Mouse (Mus musculus): ENCODE measurements around the gene Gm27027. TPM values are rescaled to one million over a fixed set of nuclear protein-coding genes. Genes with fewer than 3 reads are reported as not detected.
A peak's percentile ranks its signal among the peaks of the same experiment; 100 is the strongest.

Gm27027 gene
- polyA plus RNA-seq, 1 experiment from 2014 or later, result not detected

GRCm38 (mm10) chr2:94001918-94002317 lies 5.8 kb upstream of the Gm27027 start:
- Histone ChIP-seq H3K4me1 (replicated peaks) (no peaks in the 10 kb centered on the region), H3K4me3 (no peak overlapping the region), H3K9me3 (no peaks in the 10 kb centered on the region), H3K27ac (no peak overlapping the region), H3K4me2 (no peak overlapping the region), H3K36me3 (peaks cover 85% of the 10 kb centered on the region), H3K27me3 (no peaks in the 10 kb centered on the region), H3K9ac (no peak overlapping the region)
- 85% methylated on average over 4 of the region's 4 CpGs for WGBS
- no peak for ATAC-seq (ENCODE audit: low FRiP score)

- no peaks in the 10 kb centered on the region for H3K27me3 ChIP-seq
- no peak overlapping the region for H3K4me3 ChIP-seq
- H3K9ac ChIP-seq, result no peak overlapping the region
- no peaks in the 10 kb centered on the region for H3K4me1 ChIP-seq (replicated peaks)
- no peak overlapping the region for H3K4me2 ChIP-seq
- no peak for ATAC-seq (ENCODE audit: low FRiP score)
- peaks cover 85% of the 10 kb centered on the region for H3K36me3 ChIP-seq
- H3K27ac ChIP-seq, result no peak overlapping the region
- H3K9me3 ChIP-seq, result no peaks in the 10 kb centered on the region
- WGBS, result 86% methylated on average over 6 of the region's 6 CpGs
These were observed 5.3 kb upstream of the Gm27027 start for GRCm38 (mm10) chr2:94001411-94001810.

GRCm38 (mm10) chr2:93992810-93993209 lies 3.3 kb downstream of the Gm27027 start:
- no peak overlapping the region for H3K4me2 ChIP-seq
- peaks cover 92% of the 10 kb centered on the region for H3K36me3 ChIP-seq
- H3K4me1 ChIP-seq (replicated peaks), result peaks cover 19% of the 10 kb centered on the region
- H3K9ac ChIP-seq, result no peak overlapping the region
- H3K9me3 ChIP-seq, result no peaks in the 10 kb centered on the region
- 46% methylated on average over 3 of the region's 3 CpGs for WGBS
- no peak overlapping the region for H3K27ac ChIP-seq
- no peaks in the 10 kb centered on the region for H3K27me3 ChIP-seq
- no peak overlapping the region for H3K4me3 ChIP-seq
- ATAC-seq (ENCODE audit: low FRiP score), result no peak

GRCm38 (mm10) chr2:93992259-93992658 lies 3.9 kb downstream of the Gm27027 start:
- Histone ChIP-seq H3K4me1 (replicated peaks) (peaks cover 19% of the 10 kb centered on the region), H3K27ac (no peak overlapping the region), H3K36me3 (peaks cover 92% of the 10 kb centered on the region), H3K4me3 (no peak overlapping the region), H3K4me2 (no peak overlapping the region), H3K9me3 (no peaks in the 10 kb centered on the region), H3K9ac (no peak overlapping the region), H3K27me3 (no peaks in the 10 kb centered on the region)
- WGBS, result 25% methylated on average over 5 of the region's 5 CpGs
- no peak for ATAC-seq (ENCODE audit: low FRiP score)

GRCm38 (mm10) chr2:93991336-93991735 lies 4.8 kb downstream of the Gm27027 start:
- Histone ChIP-seq H3K27ac (no peak overlapping the region), H3K4me1 (replicated peaks) (peaks cover 19% of the 10 kb centered on the region), H3K4me2 (no peak overlapping the region), H3K36me3 (peaks cover 92% of the 10 kb centered on the region), H3K9ac (no peak overlapping the region), H3K4me3 (no peak overlapping the region), H3K9me3 (no peaks in the 10 kb centered on the region), H3K27me3 (no peaks in the 10 kb centered on the region)
- no peak for ATAC-seq (ENCODE audit: low FRiP score)
- 94% methylated on average over 3 of the region's 3 CpGs for WGBS

- Histone ChIP-seq H3K4me3 (no peak overlapping the region), H3K9ac (no peak overlapping the region), H3K27me3 (no peaks in the 10 kb centered on the region), H3K27ac (no peak overlapping the region), H3K4me2 (no peak overlapping the region), H3K4me1 (replicated peaks) (peaks cover 19% of the 10 kb centered on the region), H3K36me3 (peaks cover 85% of the 10 kb centered on the region), H3K9me3 (no peaks in the 10 kb centered on the region)
- ATAC-seq (ENCODE audit: low FRiP score), result no peak
- 97% methylated on average over 2 of the region's 2 CpGs for WGBS
These were observed 7.7 kb downstream of the Gm27027 start for GRCm38 (mm10) chr2:93988440-93988839.

- peaks cover 5% of the 10 kb centered on the region; the same call in 1 of the 2 replicates for H3K27me3 ChIP-seq
- no peak for ATAC-seq (ENCODE audit: low FRiP score)
- H3K4me2 ChIP-seq, result no peak overlapping the region
- peaks cover 80% of the 10 kb centered on the region for H3K36me3 ChIP-seq
- no peak overlapping the region for H3K4me3 ChIP-seq
- H3K9ac ChIP-seq, result no peak overlapping the region
- H3K27ac ChIP-seq, result no peak overlapping the region
- H3K9me3 ChIP-seq, result no peaks in the 10 kb centered on the region
- H3K4me1 ChIP-seq (replicated peaks), result peaks cover 1% of the 10 kb centered on the region
- WGBS, result 88% methylated on average over 4 of the region's 4 CpGs
These were observed 13.5 kb downstream of the Gm27027 start for GRCm38 (mm10) chr2:93982457-93983235.

GRCm38 (mm10) chr2:93979249-93980120 lies 16.7 kb downstream of the Gm27027 start:
- 86% methylated on average over 7 of the region's 7 CpGs for WGBS
- H3K36me3 ChIP-seq, result peaks cover 55% of the 10 kb centered on the region
- no peak for ATAC-seq (ENCODE audit: low FRiP score)
- H3K27ac ChIP-seq, result no peak overlapping the region; the same call in 1 of the 2 replicates
- H3K4me3 ChIP-seq, result no peak overlapping the region
- H3K9me3 ChIP-seq, result no peaks in the 10 kb centered on the region
- no peak overlapping the region for H3K9ac ChIP-seq
- H3K27me3 ChIP-seq, result peaks cover 5% of the 10 kb centered on the region; the same call in 1 of the 2 replicates
- H3K4me1 ChIP-seq (replicated peaks), result peaks cover 29% of the 10 kb centered on the region
- no peak overlapping the region for H3K4me2 ChIP-seq

GRCm38 (mm10) chr2:93976436-93977252 lies 19.5 kb downstream of the Gm27027 start:
- peaks cover 31% of the 10 kb centered on the region for H3K36me3 ChIP-seq
- no peaks in the 10 kb centered on the region for H3K9me3 ChIP-seq
- 2% methylated on average over 37 of the region's 37 CpGs for WGBS
- peak overlapping the region; percentile 70 for H3K9ac ChIP-seq
- peak; percentile 83 for ATAC-seq (ENCODE audit: low FRiP score)
- H3K4me2 ChIP-seq, result peak overlapping the region; percentile 75
- H3K4me1 ChIP-seq (replicated peaks), result peaks cover 29% of the 10 kb centered on the region
- peaks cover 20% of the 10 kb centered on the region; the same call in 1 of the 2 replicates for H3K27me3 ChIP-seq
- H3K4me3 ChIP-seq, result peak overlapping the region; percentile 40
- H3K27ac ChIP-seq, result peak overlapping the region; percentile 79

GRCm38 (mm10) chr2:93975526-93976435 lies 20.4 kb downstream of the Gm27027 start:
- 18% methylated on average over 21 of the region's 21 CpGs for WGBS

GRCm38 (mm10) chr2:93975041-93975440 lies 21.1 kb downstream of the Gm27027 start:
- no peak for ATAC-seq (ENCODE audit: low FRiP score)
- H3K4me1 ChIP-seq (replicated peaks), result peaks cover 29% of the 10 kb centered on the region
- H3K9ac ChIP-seq, result no peak overlapping the region
- 35% methylated on average over 7 of the region's 7 CpGs for WGBS
- H3K9me3 ChIP-seq, result no peaks in the 10 kb centered on the region
- H3K27me3 ChIP-seq, result peaks cover 20% of the 10 kb centered on the region; the same call in 1 of the 2 replicates
- no peak overlapping the region for H3K27ac ChIP-seq
- peaks cover 15% of the 10 kb centered on the region for H3K36me3 ChIP-seq
- no peak overlapping the region for H3K4me3 ChIP-seq
- H3K4me2 ChIP-seq, result no peak overlapping the region

More at GRCm38 (mm10) chr2:93975526-93976435, 20.4 kb downstream of the Gm27027 start:
- peaks cover 29% of the 10 kb centered on the region for H3K4me1 ChIP-seq (replicated peaks)
- peaks cover 22% of the 10 kb centered on the region for H3K36me3 ChIP-seq
- H3K27me3 ChIP-seq, result peaks cover 20% of the 10 kb centered on the region; the same call in 1 of the 2 replicates
- H3K27ac ChIP-seq, result peak overlapping the region; percentile 79
- H3K4me2 ChIP-seq, result peak overlapping the region; percentile 75
- H3K9me3 ChIP-seq, result no peaks in the 10 kb centered on the region
- H3K4me3 ChIP-seq, result peak overlapping the region; percentile 40
- peak overlapping the region; percentile 70 for H3K9ac ChIP-seq
- peak; percentile 44 for ATAC-seq (ENCODE audit: low FRiP score)

Data from hindbrain, embryonic 13.5 days (tissue).